Mouse (Mus musculus) limb, embryonic 12.5 days (tissue): ENCODE measurements around the gene Nmd3. TPM values are rescaled to one million over a fixed set of nuclear protein-coding genes. Genes with fewer than 3 reads are reported as not detected.

Source experiments
- ATAC-seq: fragments of 200-750 bp; cut with Nextera tagmentation; 2 replicates; pipeline ENCODE4 v1.8.0; 2017; ENCODE audit warnings: low read depth, moderate TSS enrichment; ENCODE audit not compliant: insufficient number of reproducible peaks, insufficient read depth, low FRiP score, low TSS enrichment
- H3K27ac ChIP-seq: fragments of 300-500 bp; sonication (generic); 2 replicates; pipeline ENCODE4 v1.5.1; 2016; ENCODE audit warnings: mild to moderate bottlenecking, moderate library complexity
- H3K27me3 ChIP-seq: fragments of 300-500 bp; sonication (generic); 2 replicates; pipeline ENCODE4 v1.6.1; 2016; ENCODE audit warnings: mild to moderate bottlenecking, moderate library complexity
- H3K36me3 ChIP-seq: fragments of 300-500 bp; sonication (generic); 2 replicates; pipeline ENCODE4 v1.6.1; 2016; ENCODE audit warnings: mild to moderate bottlenecking, moderate library complexity
- H3K4me1 ChIP-seq: fragments of 300-500 bp; sonication (generic); replicated peaks from 2 replicates; pipeline ENCODE4 v1.6.1; 2016
- H3K4me2 ChIP-seq: fragments of 300-500 bp; sonication (generic); 2 replicates; pipeline ENCODE4 v1.6.1; 2016; ENCODE audit warnings: mild to moderate bottlenecking, moderate library complexity
- H3K4me3 ChIP-seq: fragments of 300-500 bp; sonication (generic); replicated peaks from 2 replicates; pipeline ENCODE4 v1.5.1; 2016; ENCODE audit warnings: mild to moderate bottlenecking
- H3K9ac ChIP-seq: fragments of 300-500 bp; sonication (generic); replicated peaks from 2 replicates; pipeline ENCODE4 v1.6.1; 2016; ENCODE audit warnings: mild to moderate bottlenecking, moderate library complexity
- H3K9me3 ChIP-seq: fragments of 300-500 bp; sonication (generic); 2 replicates; pipeline ENCODE4 v1.6.1; 2016; ENCODE audit warnings: mild to moderate bottlenecking, moderate library complexity
- WGBS: fragments of 180-500 bp; shearing (Covaris S2); methylation state at CpG from one replicate; pipeline ENCODE4 v1.1.7; 2016; 5-methylcytosine and 5-hydroxymethylcytosine counted together
- polyA plus RNA-seq: library from polyadenylated mRNA; unstranded; fragments of >200 nt; fragmentation: Nextera tagmentation; extraction: Ambion mirVana; gene quantifications from 2 replicates; pipeline ENCODE4 v1.2.1, GENCODE M21; 2016

Nmd3 gene
- 127 and 131 TPM in 2 replicates for polyA plus RNA-seq

- H3K9me3 ChIP-seq = no peaks in the 10 kb centered on the region
- peaks cover 13% of the 10 kb centered on the region for H3K4me1 ChIP-seq
- WGBS = under 1% methylated on average over 33 of the region's 33 CpGs
- peak within 1 kb of the TSS; percentile 87 for H3K4me2 ChIP-seq
- no peaks in the 10 kb centered on the region for H3K27me3 ChIP-seq
- H3K36me3 ChIP-seq = peaks cover 14% of the 10 kb centered on the region
- H3K9ac ChIP-seq = peak within 1 kb of the TSS; percentile 87
- peak within 1 kb of the TSS; percentile 96 for H3K4me3 ChIP-seq
- peak; percentile 97 for ATAC-seq
- H3K27ac ChIP-seq = peak within 1 kb of the TSS; percentile 91
Observed at GRCm38 (mm10) chr3:69721814-69722186, at the start of gene Nmd3. Gene Nmd3 (plus strand): TSS chr3:69721985.

GRCm38 (mm10) chr3:69673351-69673750 is 48.4 kb upstream of the Nmd3 start:
- 95% methylated on average over 10 of the region's 10 CpGs for WGBS
- Histone ChIP-seq H3K4me3 (no peak overlapping the region), H3K27me3 (no peaks in the 10 kb centered on the region), H3K36me3 (no peaks in the 10 kb centered on the region), H3K9ac (no peak overlapping the region), H3K27ac (no peak overlapping the region), H3K4me1 (no peaks in the 10 kb centered on the region), H3K4me2 (no peak overlapping the region), H3K9me3 (peaks cover 6% of the 10 kb centered on the region; the same call in 1 of the 2 replicates)
- no peak for ATAC-seq

GRCm38 (mm10) chr3:69674206-69674605 is 47.6 kb upstream of the Nmd3 start:
- H3K9ac ChIP-seq = no peak overlapping the region
- no peaks in the 10 kb centered on the region for H3K36me3 ChIP-seq
- WGBS = 81% methylated on average over 3 of the region's 3 CpGs

GRCm38 (mm10) chr3:69689791-69690190 is 32.0 kb upstream of the Nmd3 start:
- 76% methylated on average over 1 of the region's 1 CpGs for WGBS
- Histone ChIP-seq H3K9ac (no peak overlapping the region), H3K4me3 (no peak overlapping the region), H3K36me3 (no peaks in the 10 kb centered on the region), H3K9me3 (no peaks in the 10 kb centered on the region), H3K27me3 (no peaks in the 10 kb centered on the region), H3K4me1 (no peaks in the 10 kb centered on the region), H3K27ac (no peak overlapping the region), H3K4me2 (no peak overlapping the region)
- ATAC-seq = no peak

More at GRCm38 (mm10) chr3:69674206-69674605, 47.6 kb upstream of the Nmd3 start:
- Histone ChIP-seq H3K9me3 (peaks cover 6% of the 10 kb centered on the region; the same call in 1 of the 2 replicates), H3K27ac (no peak overlapping the region), H3K27me3 (no peaks in the 10 kb centered on the region), H3K4me2 (no peak overlapping the region), H3K4me3 (no peak overlapping the region), H3K4me1 (no peaks in the 10 kb centered on the region)
- no peak for ATAC-seq

- Histone ChIP-seq H3K27me3 (no peaks in the 10 kb centered on the region), H3K27ac (no peak overlapping the region), H3K4me3 (no peak overlapping the region), H3K9me3 (no peaks in the 10 kb centered on the region), H3K9ac (no peak overlapping the region), H3K36me3 (no peaks in the 10 kb centered on the region), H3K4me1 (no peaks in the 10 kb centered on the region), H3K4me2 (no peak overlapping the region)
- 93% methylated on average over 2 of the region's 2 CpGs for WGBS
- ATAC-seq = no peak
Observed at GRCm38 (mm10) chr3:69690939-69691338, 30.8 kb upstream of the Nmd3 start.

GRCm38 (mm10) chr3:69699851-69700500 is 21.8 kb upstream of the Nmd3 start:
- H3K27ac ChIP-seq = no peak overlapping the region
- no peaks in the 10 kb centered on the region for H3K9me3 ChIP-seq
- no peaks in the 10 kb centered on the region for H3K27me3 ChIP-seq
- no peak for ATAC-seq
- no peaks in the 10 kb centered on the region for H3K4me1 ChIP-seq
- H3K36me3 ChIP-seq = no peaks in the 10 kb centered on the region
- 60% methylated on average over 6 of the region's 6 CpGs for WGBS
- H3K4me3 ChIP-seq = no peak overlapping the region
- no peak overlapping the region for H3K4me2 ChIP-seq
- no peak overlapping the region for H3K9ac ChIP-seq

GRCm38 (mm10) chr3:69701905-69702304 is 19.9 kb upstream of the Nmd3 start:
- no peaks in the 10 kb centered on the region for H3K36me3 ChIP-seq
- H3K4me3 ChIP-seq = no peak overlapping the region
- no peaks in the 10 kb centered on the region for H3K27me3 ChIP-seq
- no peak overlapping the region for H3K4me2 ChIP-seq
- no peak overlapping the region for H3K27ac ChIP-seq
- WGBS = 50% methylated on average over 1 of the region's 1 CpGs
- ATAC-seq = no peak
- no peaks in the 10 kb centered on the region for H3K9me3 ChIP-seq
- no peaks in the 10 kb centered on the region for H3K4me1 ChIP-seq
- no peak overlapping the region for H3K9ac ChIP-seq

- no peaks in the 10 kb centered on the region for H3K27me3 ChIP-seq
- H3K4me2 ChIP-seq = no peak overlapping the region
- no peaks in the 10 kb centered on the region for H3K9me3 ChIP-seq
- no peak overlapping the region for H3K27ac ChIP-seq
- no peaks in the 10 kb centered on the region for H3K4me1 ChIP-seq
- H3K4me3 ChIP-seq = no peak overlapping the region
- H3K9ac ChIP-seq = no peak overlapping the region
- H3K36me3 ChIP-seq = no peaks in the 10 kb centered on the region
- no peak for ATAC-seq
Observed at GRCm38 (mm10) chr3:69702421-69702820, 19.4 kb upstream of the Nmd3 start.

GRCm38 (mm10) chr3:69709043-69709929 is 12.5 kb upstream of the Nmd3 start:
- Histone ChIP-seq H3K4me1 (peaks cover 6% of the 10 kb centered on the region; the same call in 1 of the 2 replicates), H3K4me2 (no peak overlapping the region), H3K4me3 (no peak overlapping the region), H3K9ac (no peak overlapping the region), H3K27ac (no peak overlapping the region), H3K36me3 (no peaks in the 10 kb centered on the region), H3K9me3 (no peaks in the 10 kb centered on the region), H3K27me3 (no peaks in the 10 kb centered on the region; the same call in 1 of the 2 replicates)
- 38% methylated on average over 12 of the region's 12 CpGs for WGBS
- no peak for ATAC-seq

- no peaks in the 10 kb centered on the region for H3K9me3 ChIP-seq
- peaks cover 6% of the 10 kb centered on the region; the same call in 1 of the 2 replicates for H3K4me1 ChIP-seq
- no peaks in the 10 kb centered on the region for H3K36me3 ChIP-seq
- no peak overlapping the region for H3K4me3 ChIP-seq
- H3K27me3 ChIP-seq = no peaks in the 10 kb centered on the region; the same call in 1 of the 2 replicates
- WGBS = 51% methylated on average over 8 of the region's 8 CpGs
- no peak for ATAC-seq
- H3K4me2 ChIP-seq = no peak overlapping the region
- no peak overlapping the region for H3K9ac ChIP-seq
- no peak overlapping the region for H3K27ac ChIP-seq
Observed at GRCm38 (mm10) chr3:69711907-69712600, 9.7 kb upstream of the Nmd3 start.

- 85% methylated on average over 6 of the region's 6 CpGs for WGBS
Observed at GRCm38 (mm10) chr3:69717476-69717875, 4.3 kb upstream of the Nmd3 start.

More at GRCm38 (mm10) chr3:69717476-69717875, 4.3 kb upstream of the Nmd3 start:
- Histone ChIP-seq H3K4me2 (no peak overlapping the region), H3K4me3 (no peak overlapping the region), H3K9ac (no peak overlapping the region), H3K9me3 (no peaks in the 10 kb centered on the region), H3K27me3 (no peaks in the 10 kb centered on the region), H3K4me1 (no peaks in the 10 kb centered on the region), H3K27ac (no peak overlapping the region), H3K36me3 (no peaks in the 10 kb centered on the region)
- no peak for ATAC-seq
